Mouse (Mus musculus) lung, postnatal 10 days (tissue): ENCODE measurements around the gene Grb14.
A peak's percentile ranks its signal among the peaks of the same experiment; 100 is the strongest.

ENCODE experiments used
- DNase-seq: peaks from one replicate; pipeline ENCODE4 v3.0.0; 2021

The Grb14 gene

GRCm38 (mm10) chr2:64973819-64974441, 50.9 kb downstream of the Grb14 start:
- DNase-seq = no peak

DNA sequence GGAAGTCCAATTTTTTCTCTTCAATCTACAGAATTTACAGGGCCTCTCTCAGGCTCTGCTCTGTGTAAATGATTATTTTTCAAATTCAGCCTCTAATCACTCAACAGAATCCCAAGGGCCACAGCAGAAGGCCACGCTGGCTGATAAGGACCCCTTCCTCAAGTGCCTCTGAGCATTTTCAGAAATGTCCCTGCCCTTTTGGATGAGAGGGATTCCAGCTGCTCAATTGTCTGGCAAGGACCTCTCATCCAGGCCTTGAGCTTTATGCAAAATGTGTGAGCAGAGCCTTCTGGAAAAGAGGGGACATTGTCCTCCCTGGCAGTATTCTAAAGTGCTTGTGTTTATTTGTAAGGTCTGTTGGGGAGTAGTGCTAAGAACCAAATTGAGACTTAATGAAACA, 51.7 kb downstream of the Grb14 start:
- DNase-seq = no peak

GRCm38 (mm10) chr2:64971828-64972227, 53.0 kb downstream of the Grb14 start:
- DNase-seq = no peak

DNA sequence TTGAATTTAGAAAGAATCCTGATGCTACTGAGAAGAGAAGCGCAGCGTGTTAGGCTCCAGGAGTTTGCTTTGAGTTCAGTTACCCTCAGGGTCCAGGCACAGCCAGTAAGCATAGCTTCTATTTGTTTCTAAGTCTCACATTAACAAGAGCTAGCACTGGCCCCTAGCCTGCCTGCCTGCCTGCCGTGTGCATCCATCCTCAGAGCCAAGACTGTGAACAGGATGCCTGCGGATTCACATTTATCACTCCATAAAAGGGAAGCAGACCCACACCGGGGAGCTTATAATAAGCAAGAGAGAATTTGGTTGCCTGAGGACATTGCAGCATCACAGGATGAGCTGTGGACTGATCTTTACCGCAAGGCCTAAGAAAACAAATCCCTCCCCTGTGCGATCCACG, 53.8 kb downstream of the Grb14 start:
- DNase-seq = no peak

DNA sequence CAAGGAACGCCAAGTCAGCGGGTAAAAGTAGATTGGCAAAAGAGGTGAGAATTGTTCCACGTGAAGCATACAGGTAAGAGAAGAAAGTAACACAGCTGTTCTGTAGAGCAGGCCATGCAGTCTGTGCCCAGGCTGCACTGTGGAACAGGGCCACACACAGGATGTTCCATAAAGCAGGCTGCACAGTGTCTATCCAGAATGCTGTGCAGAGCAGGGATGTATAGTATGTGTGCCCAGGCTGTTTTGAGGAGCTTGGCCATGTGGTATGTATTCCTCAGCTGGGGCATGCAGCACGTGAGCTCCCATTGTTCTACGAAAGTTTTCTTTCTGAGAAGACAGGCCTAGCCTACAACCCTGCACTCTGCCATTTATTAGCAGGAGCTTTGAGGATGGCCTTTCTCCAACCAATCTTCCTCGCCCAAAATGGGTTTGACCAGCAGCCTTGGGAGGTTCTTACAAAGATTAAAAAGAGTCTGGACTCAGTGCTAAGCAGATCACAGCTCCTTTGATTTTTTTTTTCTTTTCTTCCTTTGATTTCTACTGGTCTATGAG, 57.8 kb downstream of the Grb14 start:
- DNase-seq = no peak

DNA sequence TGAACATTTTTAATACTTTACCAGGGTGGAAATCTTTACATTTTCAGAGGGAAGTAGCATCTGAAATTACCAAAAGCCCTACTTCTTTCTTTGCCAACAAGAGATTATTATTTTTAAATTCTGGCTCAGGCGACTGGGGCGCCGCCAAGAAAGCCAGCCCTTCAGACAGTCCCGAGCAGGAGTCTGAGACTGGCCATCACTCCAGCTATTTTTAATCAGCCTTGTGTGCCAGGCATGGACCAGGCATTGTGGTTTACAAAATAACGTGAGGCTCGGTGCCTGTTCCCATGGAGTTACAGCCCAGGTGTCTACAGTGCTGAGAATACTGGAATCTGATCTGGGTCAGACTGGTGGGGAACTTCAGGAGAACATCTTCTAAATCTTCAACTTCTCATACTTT, 58.5 kb downstream of the Grb14 start:
- no peak for DNase-seq

DNA sequence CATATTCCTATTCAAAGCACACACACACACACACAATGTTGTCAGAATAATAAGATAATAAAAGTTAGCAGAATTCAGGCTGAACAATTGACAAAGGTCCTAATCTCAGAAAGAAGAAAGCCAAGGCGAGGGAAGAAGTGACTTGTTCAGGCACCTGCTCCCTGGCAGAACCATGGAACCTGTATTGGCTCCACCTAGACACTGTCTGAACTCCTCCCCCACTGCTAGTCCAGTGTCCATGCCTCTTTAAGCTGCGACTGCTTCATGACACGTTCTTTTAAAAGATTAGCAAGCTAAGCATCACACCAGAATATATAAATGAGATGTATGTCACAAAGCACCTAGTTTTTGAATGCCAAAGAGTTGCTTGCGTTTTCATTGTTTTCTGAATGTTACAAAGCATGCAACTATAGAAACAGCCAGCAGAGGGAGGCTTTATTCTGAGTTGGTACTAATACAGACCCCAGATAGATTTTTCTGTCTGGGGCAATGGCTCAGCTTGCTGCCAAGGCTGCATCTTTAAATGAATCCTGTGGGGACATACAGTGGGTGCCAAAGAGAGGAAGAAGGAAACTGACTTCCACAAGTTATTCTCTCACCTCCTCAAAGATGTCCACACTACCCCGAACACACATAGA, 59.4 kb downstream of the Grb14 start:
- peak; percentile 59 for DNase-seq

GRCm38 (mm10) chr2:64962196-64962595, 62.6 kb downstream of the Grb14 start:
- no peak for DNase-seq

GRCm38 (mm10) chr2:64961381-64961780, 63.4 kb downstream of the Grb14 start:
- DNase-seq = no peak

DNA sequence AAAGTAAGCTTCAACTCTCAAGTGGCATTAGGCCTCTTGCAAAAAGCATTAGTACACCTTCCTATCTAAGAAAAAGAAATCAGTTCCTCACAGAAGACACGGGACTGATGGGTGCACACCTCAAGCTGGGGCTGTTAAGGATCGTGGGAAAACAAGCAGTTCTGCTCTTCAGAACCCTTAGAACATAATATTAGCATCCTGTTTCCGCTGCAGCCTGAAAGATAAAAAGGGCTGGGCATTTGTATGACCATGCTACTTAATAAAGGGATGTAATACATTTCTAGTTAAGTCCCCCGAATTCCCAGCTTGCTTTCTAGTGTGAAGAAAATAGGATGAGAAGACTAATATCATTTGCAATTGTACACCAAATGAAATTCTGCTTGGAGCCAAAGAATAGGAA, 65.1 kb downstream of the Grb14 start:
- DNase-seq = peak; percentile 23

- no peak for DNase-seq
Observed at GRCm38 (mm10) chr2:64955441-64955840, 69.3 kb downstream of the Grb14 start.

GRCm38 (mm10) chr2:64949210-64949609, 75.6 kb downstream of the Grb14 start:
- no peak for DNase-seq

GRCm38 (mm10) chr2:64948418-64949169, 76.2 kb downstream of the Grb14 start:
- DNase-seq = peak; percentile 55

DNA sequence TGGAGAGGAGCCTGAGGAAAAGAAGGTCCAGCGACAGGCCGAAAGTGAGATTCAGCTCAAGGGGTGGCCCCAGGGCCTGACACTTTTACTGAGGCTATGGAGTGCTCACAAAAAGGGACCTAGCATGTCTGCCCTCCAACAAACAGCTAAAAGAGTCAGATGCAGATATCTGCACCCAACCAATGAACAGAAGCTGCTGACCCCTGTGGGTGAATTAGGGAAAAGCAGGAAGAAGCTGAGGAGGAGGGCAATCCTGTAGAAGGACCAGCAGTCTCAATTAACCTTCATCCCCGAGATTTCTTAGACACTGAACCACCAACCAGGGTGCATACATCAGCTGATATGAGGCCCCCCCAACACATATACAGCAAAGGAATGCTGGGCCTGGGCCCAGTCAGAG, 77.3 kb downstream of the Grb14 start:
- no peak for DNase-seq

DNA sequence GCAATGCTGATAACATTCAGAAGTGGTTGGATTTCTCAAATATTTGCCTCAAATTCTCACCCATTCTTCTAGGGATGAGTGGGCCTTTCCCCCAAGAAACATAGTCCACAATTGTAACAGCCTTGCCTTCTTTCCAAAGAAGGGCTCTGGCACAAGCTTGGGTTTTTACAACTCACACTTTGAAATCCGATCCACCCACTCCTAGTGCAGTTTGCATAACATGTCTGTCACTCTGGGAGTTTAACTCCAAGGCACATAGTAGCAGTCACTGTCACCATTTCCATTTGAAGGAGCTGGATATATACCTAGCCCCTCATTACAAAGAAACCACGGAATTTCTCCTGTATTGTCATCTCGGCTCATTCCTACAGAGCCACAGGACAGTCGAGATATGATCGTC, 103.9 kb downstream of the Grb14 start:
- no peak for DNase-seq

DNA sequence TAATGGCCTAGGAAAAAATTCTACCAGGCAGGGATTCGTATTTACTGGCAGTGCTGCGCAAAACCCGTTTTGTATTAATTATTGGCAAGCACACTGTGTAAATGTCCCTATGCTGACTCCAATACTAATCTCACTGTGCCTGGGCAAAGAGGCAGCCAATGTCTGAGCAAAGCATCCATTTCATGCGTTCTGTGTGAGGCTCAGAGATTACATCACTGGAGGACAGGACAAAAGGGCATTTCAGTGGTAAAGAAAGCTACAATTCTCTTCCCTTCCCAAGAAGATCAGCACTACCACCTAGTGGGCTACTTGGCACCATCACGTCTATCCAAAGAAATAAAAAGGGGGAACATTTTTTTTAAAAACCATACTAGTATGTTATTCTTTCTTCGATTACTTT, 109.3 kb downstream of the Grb14 start:
- DNase-seq = no peak

DNA sequence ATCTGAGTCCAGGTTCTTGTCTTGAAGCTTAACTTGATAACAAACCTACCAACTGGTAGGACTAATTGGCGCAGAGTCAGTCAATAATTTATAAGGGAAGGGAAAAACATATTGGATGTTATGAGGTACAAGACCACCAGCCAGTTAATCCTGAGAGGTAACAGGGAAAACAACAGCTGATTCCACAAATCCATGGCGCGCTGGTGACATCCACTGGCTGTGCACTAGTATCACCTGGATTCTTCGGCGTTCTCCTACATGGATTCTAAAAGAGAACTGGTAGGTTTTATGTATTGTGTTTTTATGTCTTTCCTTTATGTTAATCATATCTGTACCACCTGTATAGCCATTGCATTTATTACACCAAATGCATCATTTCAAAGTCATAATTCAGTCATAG, 119.9 kb downstream of the Grb14 start:
- no peak for DNase-seq

DNA sequence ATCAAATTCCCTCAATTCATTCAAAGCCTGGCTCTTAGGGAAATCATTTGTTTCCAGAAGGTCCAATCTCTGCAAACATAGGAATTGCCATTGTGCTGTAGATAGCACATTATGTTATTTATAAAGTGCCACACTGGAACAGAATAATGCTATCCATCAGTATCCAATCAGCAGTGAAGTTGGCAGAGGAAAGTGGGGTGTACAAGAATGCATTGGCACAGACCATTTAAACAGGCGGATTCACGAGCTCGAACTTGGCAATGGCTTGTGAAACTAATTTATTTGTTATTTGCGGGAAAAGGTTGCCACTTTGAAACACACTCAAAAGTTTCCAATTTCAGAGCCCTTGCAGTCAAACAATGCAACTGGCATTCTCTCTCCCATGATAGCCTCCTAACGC, 126.9 kb downstream of the Grb14 start:
- DNase-seq = no peak

DNA sequence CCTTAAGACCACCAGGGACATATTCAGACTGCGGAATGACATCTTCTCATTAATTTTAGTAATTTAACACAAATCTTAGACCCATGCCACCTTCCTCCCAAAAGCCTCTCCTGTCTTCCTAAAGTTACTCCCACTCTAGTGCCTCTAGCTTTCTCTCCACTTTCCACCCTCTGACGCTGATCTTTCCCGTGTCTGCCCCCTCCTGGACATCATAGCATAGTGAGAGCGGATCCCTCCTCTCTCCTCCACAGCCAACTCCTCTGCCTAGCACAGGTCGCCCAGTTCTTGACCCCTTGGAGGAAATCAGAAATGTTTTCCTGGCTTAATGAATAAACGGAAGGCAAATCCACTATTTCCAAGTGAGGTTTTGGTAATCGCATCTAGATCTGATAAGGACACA, 131.6 kb downstream of the Grb14 start:
- DNase-seq = no peak

DNA sequence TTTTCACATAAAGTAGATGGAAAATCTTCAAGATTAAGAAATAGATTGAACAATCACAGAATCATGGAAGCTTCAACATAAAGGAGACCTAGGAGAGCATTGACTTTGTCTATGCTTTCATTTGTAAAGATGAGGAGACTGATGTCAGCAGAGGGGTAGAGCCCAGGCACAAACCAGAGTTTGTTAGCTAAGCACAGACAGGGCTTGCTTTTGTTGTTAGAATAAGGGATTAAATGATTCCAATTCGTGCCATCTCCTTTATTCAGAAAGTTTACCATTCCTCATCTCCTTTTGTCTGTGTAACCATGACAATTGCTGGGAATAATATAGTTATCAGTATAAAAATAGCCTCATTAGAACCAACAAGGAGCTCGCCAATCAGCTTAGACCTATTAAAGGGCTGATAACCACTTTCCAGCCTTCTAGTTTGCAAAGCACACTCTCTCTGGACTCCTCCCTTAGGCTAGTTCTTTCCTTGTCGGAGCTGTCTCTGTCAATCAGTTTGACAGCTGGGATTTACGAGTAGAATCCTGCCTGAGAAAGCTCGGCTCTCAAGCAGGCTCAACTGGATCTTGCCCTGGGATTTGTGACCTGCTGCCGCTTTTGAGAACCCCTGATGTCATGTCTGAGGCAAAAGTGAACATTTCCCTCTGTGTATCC, 137.6 kb downstream of the Grb14 start:
- DNase-seq = no peak

DNA sequence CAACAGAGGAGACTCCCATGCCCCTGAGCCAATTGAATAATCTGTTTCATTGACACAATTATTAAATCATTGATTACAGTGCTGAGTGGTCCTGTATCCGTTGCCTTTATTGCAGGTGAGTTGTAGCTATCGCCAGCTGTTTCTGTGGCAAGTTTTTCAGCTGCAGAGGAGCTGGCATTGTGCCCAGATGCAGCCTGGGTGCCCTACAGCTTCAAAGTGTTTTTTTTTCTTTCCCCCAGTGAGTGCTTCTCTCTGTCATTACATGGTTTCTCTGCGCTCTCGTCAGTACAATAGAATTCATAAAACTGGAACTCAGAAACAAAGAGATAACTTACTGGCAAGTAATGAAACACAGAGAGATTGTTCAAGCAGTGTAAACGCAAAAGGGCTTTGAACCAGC, 139.1 kb downstream of the Grb14 start:
- no peak for DNase-seq

GRCm38 (mm10) chr2:64878275-64878674, 146.5 kb downstream of the Grb14 start:
- DNase-seq = no peak
